Mouse (Mus musculus): ENCODE measurements around the gene Siglecf. TPM values are rescaled to one million over a fixed set of nuclear protein-coding genes. Genes with fewer than 3 reads are reported as not detected.

Siglecf gene
- polyA plus RNA-seq, 1 experiment, result not detected

DNA sequence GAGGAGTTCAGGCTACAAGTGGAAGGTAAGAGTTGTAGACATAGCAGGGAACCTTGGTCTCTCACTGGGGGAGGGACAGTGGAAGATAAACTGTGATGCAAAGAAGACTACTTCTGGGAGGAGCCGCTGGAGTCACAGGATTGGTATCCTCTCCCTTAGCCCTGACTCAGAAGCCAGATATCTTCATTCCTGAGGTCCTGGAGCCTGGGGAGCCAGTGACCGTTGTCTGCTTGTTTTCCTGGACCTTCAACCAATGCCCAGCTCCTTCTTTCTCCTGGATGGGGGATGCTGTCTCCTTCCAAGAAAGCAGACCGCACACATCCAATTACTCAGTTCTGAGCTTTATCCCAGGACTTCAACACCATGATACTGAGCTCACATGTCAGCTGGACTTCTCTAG is 57.9 kb downstream of the Siglecf start:
- Histone ChIP-seq H3K27me3 (ENCODE audit: control insufficient read depth, insufficient read depth, insufficient read length) (no peaks in the 10 kb centered on the region), H3K4me3 (ENCODE audit: insufficient read depth, poor library complexity, severe bottlenecking) (no peak overlapping the region), H3K36me3 (ENCODE audit: control insufficient read depth, insufficient read depth) (no peaks in the 10 kb centered on the region), H3ac (ENCODE audit: control insufficient read depth, insufficient read length, low read depth) (no peak overlapping the region), H3K79me2 (ENCODE audit: control insufficient read depth, insufficient read depth) (no peaks in the 10 kb centered on the region), H3K79me3 (ENCODE audit: low read depth) (no peaks in the 10 kb centered on the region)
- no peak for TF ChIP-seq USF1 (IDR thresholded peaks at IDR 0.05; ENCODE audit: low read depth)
- no peak for TF ChIP-seq CEBPB (IDR thresholded peaks at IDR 0.05; ENCODE audit: low read depth)
- TF ChIP-seq CTCF (IDR thresholded peaks at IDR 0.05; ENCODE audit: control insufficient read depth, insufficient read depth, insufficient read length), result no peak
- no peak for TF ChIP-seq FOSL1 (IDR thresholded peaks at IDR 0.05; ENCODE audit: insufficient read depth, low read length, poor library complexity, severe bottlenecking)
- no peak for TF ChIP-seq MYOG (IDR thresholded peaks at IDR 0.05; ENCODE audit: control insufficient read depth, extremely low read depth, insufficient read length)
- TF ChIP-seq MYOD1 (IDR thresholded peaks at IDR 0.05; ENCODE audit: control insufficient read depth, insufficient read length, low read depth), result no peak
- TF ChIP-seq MAX (IDR thresholded peaks at IDR 0.05), result no peak

Other genes with a start within 250 kb of the Siglecf start
- 0.20 TPM for gene Zfp936, start 237.1 kb upstream of the Siglecf start, polyA plus RNA-seq (2012; fragmentation: generic; extraction: Trizol)
- 2.5 TPM for gene Zfp715, start 38.0 kb upstream of the Siglecf start, polyA plus RNA-seq (2012; fragmentation: generic; extraction: Trizol)
- gene Siglecg, start 56.9 kb downstream of the Siglecf start, polyA plus RNA-seq (2012; fragmentation: generic; extraction: Trizol), result 1.6 TPM
- 0.01 TPM for gene Lim2, start 76.3 kb downstream of the Siglecf start, polyA plus RNA-seq (2012; fragmentation: generic; extraction: Trizol)
- gene Nkg7, start 85.7 kb downstream of the Siglecf start, polyA plus RNA-seq (2012; fragmentation: generic; extraction: Trizol), result 0.08 TPM
- gene Cldnd2, start 89.4 kb downstream of the Siglecf start, polyA plus RNA-seq (2012; fragmentation: generic; extraction: Trizol), result not detected
- gene Etfb, start 92.7 kb downstream of the Siglecf start, polyA plus RNA-seq (2012; fragmentation: generic; extraction: Trizol), result 296 TPM
- gene Gm45233, start 92.8 kb downstream of the Siglecf start, polyA plus RNA-seq (2012; fragmentation: generic; extraction: Trizol), result 0.09 TPM
- 1.2 TPM for gene Vsig10l, start 111.8 kb downstream of the Siglecf start, polyA plus RNA-seq (2012; fragmentation: generic; extraction: Trizol)
- gene Iglon5, start 138.7 kb downstream of the Siglecf start, polyA plus RNA-seq (2012; fragmentation: generic; extraction: Trizol), result 1.8 TPM
- gene 4931406B18Rik, start 154.6 kb downstream of the Siglecf start, polyA plus RNA-seq (2012; fragmentation: generic; extraction: Trizol), result not detected
- under 0.01 TPM for gene Cd33, start 193.1 kb downstream of the Siglecf start, polyA plus RNA-seq (2012; fragmentation: generic; extraction: Trizol)
- 0.90 TPM for gene Zfp658, start 210.9 kb downstream of the Siglecf start, polyA plus RNA-seq (2012; fragmentation: generic; extraction: Trizol)
- 2.1 TPM for gene Zfp719, start 228.3 kb downstream of the Siglecf start, polyA plus RNA-seq (2012; fragmentation: generic; extraction: Trizol)

All from C2C12 (cell line).